Mouse (Mus musculus): Measurements from ENCODE around the gene Prdm13.

The Prdm13 gene

GRCm38 (mm10) chr4:21685595-21686091 lies at the start of gene Prdm13:
Gene Prdm13, minus strand, starts transcription at chr4:21685963.
- no peak for DNase-seq (ENCODE audit: low spot score)

GRCm38 (mm10) chr4:21727615-21728165 lies 41.9 kb upstream of the Prdm13 start, which contains the start of gene Ccnc:
Gene Ccnc, plus strand, starts transcription at chr4:21727701.
- DNase-seq (ENCODE audit: low spot score): peak; percentile 91

DNA sequence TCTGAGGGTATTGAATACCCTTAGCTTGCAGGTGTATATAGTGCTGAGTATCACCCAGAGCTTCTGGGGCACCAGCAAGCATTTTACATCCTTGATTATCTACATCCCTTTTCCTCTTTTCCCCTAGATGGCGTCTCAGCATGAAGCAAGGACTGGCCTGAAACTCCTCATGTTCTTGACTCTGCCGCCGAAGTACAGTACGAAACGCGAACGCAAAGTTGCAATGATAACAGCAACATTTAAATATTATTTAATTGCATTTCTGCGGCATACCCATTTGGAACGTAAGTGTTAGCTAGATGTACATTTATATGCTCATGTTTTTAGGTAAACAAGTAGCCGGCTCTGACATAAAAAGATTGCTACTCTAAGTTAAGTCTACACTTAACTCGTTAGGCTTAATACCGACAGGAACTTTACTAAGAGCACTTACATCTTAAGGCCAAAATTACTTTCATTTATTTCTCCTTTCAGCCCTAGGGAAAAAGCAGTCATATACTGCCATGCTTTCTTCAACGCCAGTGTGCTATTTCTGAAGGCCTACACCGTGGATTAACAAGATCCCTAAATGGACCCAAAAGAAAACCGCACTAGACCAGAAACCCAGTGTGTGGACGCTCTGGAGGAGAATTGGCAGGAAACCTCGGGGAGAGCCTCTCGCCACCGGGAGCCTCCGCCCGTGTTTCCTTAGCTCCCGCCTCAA lies 41.3 kb upstream of the Prdm13 start:
- no peak for DNase-seq (ENCODE audit: low spot score)

DNA sequence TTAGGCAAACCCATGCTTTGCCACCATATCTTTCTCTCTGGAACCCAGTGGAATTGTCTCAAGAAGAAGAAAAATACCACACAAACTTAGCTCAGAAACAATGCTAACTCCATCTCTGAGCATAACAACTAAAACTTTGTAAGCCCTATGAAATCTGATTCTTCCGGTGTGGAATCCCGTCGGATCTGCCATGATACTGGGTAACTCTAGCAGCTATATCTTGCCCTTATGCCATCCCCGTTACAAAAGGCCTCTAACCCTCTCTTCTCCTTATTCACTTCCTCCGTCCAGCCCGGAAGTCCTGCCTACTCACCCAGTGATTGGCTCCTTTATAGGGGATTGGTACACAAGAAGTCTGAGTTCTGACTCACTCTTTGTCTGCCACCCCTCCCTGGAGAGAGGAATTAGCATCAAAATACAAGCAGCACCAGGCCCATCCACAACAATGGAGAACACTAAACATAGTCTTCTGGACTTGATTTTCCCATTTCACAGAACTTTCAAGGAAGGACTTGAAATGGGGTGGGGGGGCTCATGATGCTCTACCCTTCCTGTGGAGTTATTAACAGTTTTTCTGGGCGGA lies 37.1 kb upstream of the Prdm13 start:
- no peak for DNase-seq (ENCODE audit: low spot score)

DNA sequence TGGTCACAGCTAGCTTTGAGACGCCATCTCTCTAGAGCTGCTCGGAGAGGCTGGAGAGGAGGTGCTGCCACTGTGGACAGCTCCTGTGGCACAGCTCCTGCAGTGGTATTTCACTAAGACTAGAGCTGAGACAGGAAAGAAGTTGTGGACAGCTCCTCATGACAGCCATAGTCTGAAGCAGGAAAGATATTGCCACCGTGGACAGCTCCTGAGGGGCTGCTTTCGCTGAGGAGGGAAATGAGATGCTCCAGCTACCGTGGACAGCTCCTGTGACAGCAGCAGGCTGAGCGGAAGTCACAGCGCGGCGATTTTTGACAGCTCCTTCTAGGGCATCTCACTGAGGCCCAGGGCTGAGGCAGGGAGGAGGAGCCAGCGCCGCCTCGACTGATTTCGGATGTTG lies 26.4 kb upstream of the Prdm13 start:
- peak; percentile 85 for DNase-seq (ENCODE audit: low spot score)

DNA sequence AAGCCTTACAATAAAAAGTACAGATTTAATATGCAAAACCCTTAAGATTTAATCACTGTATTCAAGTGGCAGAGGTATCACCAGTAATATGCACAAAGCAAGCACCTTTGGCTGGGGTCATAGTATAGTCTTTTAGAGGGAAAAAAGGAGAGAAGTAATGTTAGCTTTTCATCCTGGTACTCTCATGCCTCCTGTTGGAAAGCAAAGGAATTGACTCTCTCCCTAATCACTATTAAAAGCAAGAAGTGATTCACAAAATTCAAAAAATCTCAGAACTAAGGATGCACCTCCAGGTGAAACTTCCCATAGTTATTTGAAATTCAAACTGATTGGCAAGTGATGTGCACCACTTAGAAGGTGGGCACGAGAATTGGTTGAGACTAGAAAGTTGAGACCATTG lies 19.3 kb upstream of the Prdm13 start:
- no peak for DNase-seq (ENCODE audit: low spot score)

DNA sequence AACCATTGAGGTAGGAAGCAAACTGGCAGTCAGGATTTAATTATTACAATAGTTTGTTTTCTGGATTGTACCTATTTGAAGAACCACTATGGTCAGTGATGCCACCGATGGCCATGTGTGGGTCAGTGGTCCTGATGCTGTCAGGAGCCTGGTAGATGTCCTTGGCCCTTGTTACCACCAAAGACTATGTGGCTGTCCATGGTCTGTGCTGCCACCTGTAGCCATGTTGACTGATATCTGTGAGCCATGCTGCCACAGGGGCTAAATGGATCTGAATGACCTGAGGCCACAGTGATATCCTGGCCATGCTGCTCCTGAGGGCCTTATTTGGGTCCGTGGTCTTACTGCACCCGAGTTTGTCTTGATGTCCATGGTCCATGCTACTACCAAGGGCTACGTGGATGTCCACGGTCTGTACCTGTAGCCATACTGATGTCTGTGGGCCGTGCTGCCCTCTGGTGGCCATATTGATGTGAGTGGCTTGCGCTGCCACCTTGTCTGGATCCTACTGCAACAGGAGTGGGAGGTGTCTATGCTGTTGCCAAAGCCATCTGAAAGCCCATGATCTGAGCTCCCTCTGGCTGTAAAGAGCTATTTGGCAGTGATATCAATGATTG lies 10.0 kb upstream of the Prdm13 start:
- DNase-seq (ENCODE audit: low spot score): peak; percentile 36

GRCm38 (mm10) chr4:21690221-21690620 lies 4.5 kb upstream of the Prdm13 start:
- DNase-seq (ENCODE audit: low spot score): no peak

GRCm38 (mm10) chr4:21689492-21689941 lies 3.8 kb upstream of the Prdm13 start:
- no peak for DNase-seq (ENCODE audit: low spot score)

- DNase-seq (ENCODE audit: low spot score): peak; percentile 33
Measured at GRCm38 (mm10) chr4:21688703-21689200, 3.0 kb upstream of the Prdm13 start.

DNA sequence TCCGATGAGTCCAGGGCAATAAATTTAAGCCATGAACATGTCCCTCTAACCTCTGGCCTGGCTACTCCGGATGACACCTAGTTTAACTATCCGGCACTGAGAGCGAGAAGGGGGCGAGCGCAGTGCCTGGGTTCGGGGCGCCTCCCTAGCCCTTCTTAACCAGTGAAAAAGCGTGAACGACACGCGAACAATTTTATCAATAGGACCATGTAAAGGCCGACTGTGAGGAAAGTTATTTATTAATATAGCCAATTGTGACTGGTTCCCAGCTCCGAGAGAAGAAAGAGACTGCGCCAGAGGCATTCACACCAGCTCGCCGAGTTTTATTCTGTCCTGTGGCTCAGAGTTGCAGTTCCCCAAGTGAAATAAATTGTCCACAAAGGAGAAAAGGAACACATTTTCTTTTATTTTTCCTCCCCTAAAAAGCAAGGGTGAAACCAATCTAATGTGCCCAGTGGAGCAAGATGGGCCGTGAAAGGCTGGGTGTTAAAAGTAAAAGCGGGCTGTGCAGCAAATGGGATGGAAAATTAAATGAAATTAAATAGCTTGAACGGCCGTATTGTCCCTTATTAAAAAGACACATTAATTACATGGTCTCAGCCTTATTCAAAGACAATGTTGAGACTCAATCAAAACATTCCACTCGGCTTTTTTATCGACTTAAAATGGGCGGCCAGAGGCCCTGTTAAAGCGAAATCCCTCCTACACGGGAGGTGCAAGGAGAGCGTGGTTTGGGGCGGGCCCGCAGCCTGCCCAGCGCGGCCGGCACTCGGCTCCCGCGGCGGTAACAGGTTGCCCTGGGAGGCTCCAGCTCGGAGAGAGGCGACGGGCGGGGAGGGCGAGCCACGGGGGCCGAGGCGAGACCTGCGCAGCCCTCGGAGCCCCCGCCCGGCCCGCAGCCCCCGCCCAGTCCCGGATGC lies 2.3 kb upstream of the Prdm13 start:
- peak; percentile 23 for DNase-seq (ENCODE audit: low spot score)

DNA sequence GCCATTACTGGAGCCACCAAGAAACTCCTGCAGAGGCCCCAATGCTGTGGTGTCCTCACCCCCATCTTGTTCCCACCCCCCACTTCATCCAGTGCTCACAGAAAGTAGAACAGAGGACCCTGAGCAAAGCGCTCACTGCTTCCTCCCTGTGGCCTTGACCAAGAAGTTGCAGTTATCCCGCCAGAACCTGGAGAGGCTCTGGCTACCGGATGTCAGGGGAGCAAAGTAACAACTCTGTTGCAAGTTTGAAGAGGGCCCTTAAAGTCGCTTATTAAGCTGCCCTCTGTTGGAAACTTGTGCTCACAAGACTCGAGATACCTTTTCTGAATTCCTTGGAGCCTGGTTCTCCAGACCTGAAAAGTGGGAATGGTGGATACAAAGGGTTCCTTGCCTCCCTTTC lies 1.2 kb upstream of the Prdm13 start:
- DNase-seq (ENCODE audit: low spot score): no peak

DNA sequence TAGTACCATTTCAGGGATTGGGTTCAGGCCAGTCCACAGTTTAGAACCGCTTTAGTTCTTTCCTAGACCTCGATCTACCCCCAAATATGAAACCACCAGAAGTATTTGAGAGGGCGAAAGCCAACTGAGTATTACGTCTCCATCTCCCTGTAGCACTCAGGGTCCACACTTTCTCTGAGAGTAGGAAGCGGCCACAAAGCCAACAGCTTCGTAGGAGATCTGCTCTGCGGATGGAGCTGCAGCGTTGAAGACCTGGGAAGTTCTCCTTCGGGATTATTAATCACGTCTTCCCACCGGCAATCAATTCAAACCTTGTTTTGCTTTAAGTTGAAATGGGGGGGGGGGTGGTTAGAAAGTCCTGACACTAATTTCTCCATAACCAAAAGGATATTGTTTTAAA lies 653 bp upstream of the Prdm13 start:
- DNase-seq (ENCODE audit: low spot score): no peak

DNA sequence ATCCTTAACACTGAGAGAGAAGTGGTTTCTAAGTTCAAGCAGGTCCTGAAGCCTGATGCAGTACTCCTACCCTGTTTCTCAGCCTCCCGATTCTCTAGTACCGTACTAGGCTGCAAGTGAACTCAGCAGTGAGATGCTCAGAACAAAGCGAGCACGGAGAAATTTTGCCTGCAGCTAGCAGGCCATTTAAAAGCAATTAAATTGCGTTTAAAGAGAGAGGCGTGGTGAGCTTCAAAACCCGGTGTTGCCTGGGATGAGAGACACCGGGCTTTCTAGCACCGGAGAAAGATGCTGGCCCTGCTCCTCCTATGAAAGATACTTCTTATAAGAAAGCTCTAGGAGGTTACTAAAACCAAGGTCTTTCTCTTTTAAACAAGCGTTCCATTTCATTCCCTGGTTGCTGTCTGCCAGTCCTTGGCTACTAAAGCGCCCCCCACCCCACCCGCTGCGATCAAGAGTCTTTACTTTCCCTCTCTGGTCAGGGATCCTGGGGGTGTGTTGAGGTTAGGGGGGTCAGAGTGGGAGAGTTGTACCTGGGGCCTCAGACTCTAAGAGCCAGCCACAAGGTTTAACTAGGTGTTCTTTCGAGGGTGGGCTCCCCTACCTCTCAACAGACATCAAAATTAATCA lies 1.3 kb downstream of the Prdm13 start:
- DNase-seq (ENCODE audit: low spot score): no peak

- DNase-seq (ENCODE audit: low spot score): no peak
Measured at GRCm38 (mm10) chr4:21682421-21683150, 3.2 kb downstream of the Prdm13 start.

GRCm38 (mm10) chr4:21680971-21681370 lies 4.8 kb downstream of the Prdm13 start:
- DNase-seq (ENCODE audit: low spot score): no peak

GRCm38 (mm10) chr4:21679624-21680480 lies 5.9 kb downstream of the Prdm13 start:
- no peak for DNase-seq (ENCODE audit: low spot score)

DNA sequence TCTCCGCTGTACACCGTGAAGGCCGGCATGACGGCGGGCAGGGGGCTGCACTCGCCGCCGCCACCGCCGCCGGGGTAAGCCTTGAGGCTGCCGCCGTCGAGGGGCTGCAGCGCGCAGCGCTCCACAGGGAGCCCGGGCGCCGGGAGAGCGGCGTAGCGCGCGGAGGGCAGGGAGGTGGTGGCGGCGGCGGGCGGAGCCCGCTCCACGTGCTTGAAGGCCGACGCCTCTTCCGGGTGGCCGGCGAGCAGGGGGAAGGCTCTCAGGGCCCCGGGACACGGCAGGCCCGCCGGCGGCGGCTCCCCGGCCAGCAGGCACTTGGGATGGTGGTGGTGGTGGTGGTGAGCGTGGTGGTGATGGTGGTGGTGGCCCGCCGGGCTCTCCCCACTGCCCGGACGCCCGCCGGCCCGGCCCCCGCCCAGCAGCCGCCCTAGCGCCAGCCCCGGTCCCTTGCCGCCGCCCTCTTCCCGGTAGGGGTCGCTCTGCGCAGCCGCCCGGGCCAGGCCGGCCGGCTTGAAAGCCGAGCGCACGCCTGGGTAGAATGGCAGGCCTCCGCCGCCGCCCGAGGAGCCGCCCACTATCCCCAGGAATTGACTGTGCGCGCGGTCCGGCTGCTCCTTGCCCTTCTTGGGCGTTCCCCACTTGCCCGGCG lies 6.7 kb downstream of the Prdm13 start:
- DNase-seq (ENCODE audit: low spot score): peak; percentile 35
